Mouse (Mus musculus): ENCODE data around the gene Ifitm10.
"Not testable (repeated sequence)": the region's sequence is repeated elsewhere in the genome, so short reads cannot be mapped to it uniquely, and the experiment has no call there.

- not testable (repeated sequence) for TF ChIP-seq POLR2A (IDR thresholded peaks at IDR 0.05; ENCODE audit: borderline replicate concordance, low read depth, low read length); CTCF (IDR thresholded peaks at IDR 0.05; ENCODE audit: low read depth, low read length)
These were observed 90.7 kb downstream of the Ifitm10 start for GRCm38 (mm10) chr7:142282847-142283246.
